Mouse (Mus musculus) testis, adult 2 months (tissue): Measurements from ENCODE around the gene Olfr530.

Experiments used
- CTCF ChIP-seq: fragments of 200-500 bp; IDR thresholded peaks from 2 replicates; pipeline ENCODE4 v1.5.1; 2012; ENCODE audit warnings: low read depth, mild to moderate bottlenecking, inconsistent platforms, low read length, moderate library complexity; ENCODE audit not compliant: control insufficient read depth, insufficient read depth, insufficient replicate concordance
- POLR2A ChIP-seq: fragments of 200-500 bp; IDR thresholded peaks from 2 replicates; pipeline ENCODE4 v1.6.1; 2012; ENCODE audit warnings: low read depth, mild to moderate bottlenecking, inconsistent platforms, low read length, moderate library complexity; ENCODE audit not compliant: control insufficient read depth

GRCm38 (mm10) chr7:140376231-140376630 is at the start of gene Olfr530:
- no peak for TF ChIP-seq CTCF
- TF ChIP-seq POLR2A: no peak
